Mouse (Mus musculus) lung, adult 10 weeks (tissue): Measurements from ENCODE around the gene Olfr1164. TPM values are rescaled to one million over a fixed set of nuclear protein-coding genes. Genes with fewer than 3 reads are reported as not detected.

ENCODE experiments used
- polyA plus RNA-seq: library from polyadenylated mRNA; stranded (reverse); fragments of 350-450 nt; fragmentation: Illumina TruSeq; extraction: RNeasy Lipid Tissue Mini Kit (QIAGEN cat#74804); gene quantifications from one replicate; pipeline ENCODE4 v1.2.3, GENCODE M21; 2014; ENCODE audit warnings: low read depth, low replicate concordance; ENCODE audit not compliant: insufficient read depth

Olfr1164 gene
- polyA plus RNA-seq, result not detected

DNA sequence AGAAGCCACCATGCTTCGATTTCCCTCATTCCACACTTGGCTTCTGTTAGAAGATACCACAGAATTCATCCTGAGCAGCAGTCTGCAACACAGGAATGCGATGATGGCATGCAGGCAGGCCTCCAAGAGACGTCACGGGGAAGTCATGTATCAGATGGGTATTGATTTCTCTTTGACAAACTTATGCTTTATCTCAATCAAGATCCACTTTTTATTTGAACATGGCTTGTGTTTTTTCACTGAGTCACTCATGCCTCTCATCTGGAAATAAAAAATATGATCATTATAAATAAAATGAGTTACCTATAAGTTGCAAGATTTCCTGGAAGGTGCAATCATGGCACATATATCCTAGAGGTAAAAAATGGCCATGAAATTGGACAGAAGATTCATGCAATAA lies at the start of gene Olfr1164:
Gene Olfr1164, minus strand, starts transcription at position 101 of the 400 bp plus-strand sequence.

DNA sequence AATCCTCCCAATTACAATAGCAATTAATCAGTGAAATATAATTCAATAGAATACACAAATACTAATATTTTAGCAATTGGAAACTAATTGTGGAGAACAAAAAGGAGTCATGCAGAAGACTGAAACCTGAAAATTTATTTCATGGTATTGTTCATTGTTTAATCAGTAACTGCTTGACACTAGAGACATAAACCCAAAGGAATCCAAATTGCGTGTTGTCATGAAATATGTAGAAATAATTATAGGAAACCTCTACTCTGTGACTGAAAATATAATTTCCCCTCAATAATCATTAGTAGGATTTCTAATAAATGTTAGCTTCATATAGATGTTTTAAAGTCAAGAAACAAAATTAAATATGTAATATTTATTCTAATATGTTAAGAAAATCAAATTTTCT lies 34.4 kb upstream of the Olfr1164 start, which contains the start of gene Olfr1166:
Gene Olfr1166, minus strand, starts transcription at position 101 of the 400 bp plus-strand sequence.

DNA sequence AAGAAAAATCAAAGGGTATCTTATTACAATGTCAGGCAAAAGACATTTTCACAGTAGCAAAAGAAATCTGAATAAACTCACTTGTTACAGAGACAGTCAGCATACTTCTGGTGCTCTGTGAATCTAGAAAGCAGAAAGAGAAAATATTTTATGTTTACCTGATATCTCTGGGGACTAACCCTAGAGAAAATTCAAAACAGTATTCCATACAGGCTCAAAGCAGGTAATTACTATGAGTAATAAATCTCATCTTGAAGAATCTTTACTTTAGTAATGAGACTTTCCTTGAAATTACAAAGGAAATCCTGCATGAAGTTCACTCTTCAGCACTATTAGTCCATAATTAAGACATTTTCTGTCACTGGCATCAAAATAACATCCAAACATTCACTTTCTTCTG lies 22.0 kb downstream of the Olfr1164 start, which contains the start of gene Olfr1163:
Gene Olfr1163, minus strand, starts transcription at position 101 of the 400 bp plus-strand sequence.

DNA sequence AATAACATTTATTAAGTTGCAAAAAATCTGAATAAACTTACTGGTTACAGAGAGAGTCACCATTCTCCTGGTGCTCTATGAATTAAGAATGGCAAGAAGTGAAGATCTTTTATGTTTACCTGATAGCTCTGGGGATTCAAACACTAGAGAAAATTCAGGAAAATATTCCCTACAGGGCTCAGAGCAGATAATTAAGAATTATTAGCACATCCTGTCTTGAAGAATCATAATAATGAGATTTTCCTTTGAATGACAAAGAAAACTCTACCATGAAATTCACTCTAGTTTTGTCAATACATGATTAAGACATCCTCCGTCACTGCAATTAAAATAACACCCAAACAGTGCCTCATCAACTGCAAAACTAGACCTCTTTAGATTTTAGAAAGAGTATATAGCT lies 42.7 kb downstream of the Olfr1164 start, which contains the start of gene Olfr1162:
Gene Olfr1162, minus strand, starts transcription at position 101 of the 400 bp plus-strand sequence.

Other genes starting within 250 kb of the Olfr1164 start
- not detected for gene Olfr1150-ps1, start 250.0 kb downstream of the Olfr1164 start, polyA plus RNA-seq
- gene Olfr1151, start 238.1 kb downstream of the Olfr1164 start, polyA plus RNA-seq, result not detected
- not detected for gene Olfr1152, start 227.5 kb downstream of the Olfr1164 start, polyA plus RNA-seq
- not detected for gene Olfr1153, start 199.0 kb downstream of the Olfr1164 start, polyA plus RNA-seq
- gene Olfr1154, start 188.8 kb downstream of the Olfr1164 start, polyA plus RNA-seq, result not detected
- not detected for gene Olfr1155, start 148.8 kb downstream of the Olfr1164 start, polyA plus RNA-seq
- gene Olfr1156, start 140.9 kb downstream of the Olfr1164 start, polyA plus RNA-seq, result not detected
- not detected for gene Olfr1157, start 125.7 kb downstream of the Olfr1164 start, polyA plus RNA-seq
- gene Olfr74, start 119.3 kb downstream of the Olfr1164 start, polyA plus RNA-seq, result not detected
- not detected for gene Olfr1158, start 103.9 kb downstream of the Olfr1164 start, polyA plus RNA-seq
- gene Olfr1160, start 85.7 kb downstream of the Olfr1164 start, polyA plus RNA-seq, result not detected
- gene Olfr1161, start 71.2 kb downstream of the Olfr1164 start, polyA plus RNA-seq, result not detected
- gene Olfr73, start 56.3 kb downstream of the Olfr1164 start, polyA plus RNA-seq, result not detected
- not detected for gene Olfr1162, start 42.8 kb downstream of the Olfr1164 start, polyA plus RNA-seq
- not detected for gene Olfr1163, start 22.1 kb downstream of the Olfr1164 start, polyA plus RNA-seq
- not detected for gene Olfr1166, start 34.3 kb upstream of the Olfr1164 start, polyA plus RNA-seq
- gene Olfr1167, start 61.2 kb upstream of the Olfr1164 start, polyA plus RNA-seq, result not detected
- gene Olfr1168, start 87.9 kb upstream of the Olfr1164 start, polyA plus RNA-seq, result not detected
- gene Olfr1170, start 134.4 kb upstream of the Olfr1164 start, polyA plus RNA-seq, result not detected
- gene Olfr1173, start 185.9 kb upstream of the Olfr1164 start, polyA plus RNA-seq, result not detected
- not detected for gene Olfr1174-ps, start 221.2 kb upstream of the Olfr1164 start, polyA plus RNA-seq
- gene Olfr1175-ps, start 233.2 kb upstream of the Olfr1164 start, polyA plus RNA-seq, result not detected
- not detected for gene Olfr1176, start 242.8 kb upstream of the Olfr1164 start, polyA plus RNA-seq